Mouse (Mus musculus): Measurements from ENCODE around the gene Eno4. TPM values are rescaled to one million over a fixed set of nuclear protein-coding genes. Genes with fewer than 3 reads are reported as not detected.

Eno4 gene
- total and polyA plus RNA-seq, 2 experiments from 2014 or later: 0.15 TPM; not detected in 1

- H3K4me1 ChIP-seq (ENCODE audit: control insufficient read depth, insufficient read depth): no peaks in the 10 kb centered on the region
- no peaks in the 10 kb centered on the region for H3K36me3 ChIP-seq (replicated peaks; ENCODE audit: control insufficient read depth, insufficient read depth, low read length)
- 82% methylated on average over 11 of the region's 11 CpGs for WGBS
- H3K4me3 ChIP-seq (ENCODE audit: low read depth, low read length): no peak overlapping the region
- no peak overlapping the region for H3K9ac ChIP-seq (replicated peaks; ENCODE audit: low read depth, low read length)
- H3K4me2 ChIP-seq (ENCODE audit: low read depth, low read length): no peak overlapping the region
- ATAC-seq (ENCODE audit: insufficient read depth, low read depth) (no peak), DNase-seq (ENCODE audit: low spot score) (no peak)
- peaks cover 8% of the 10 kb centered on the region; the same call in 1 of the 2 replicates for H3K27me3 ChIP-seq (ENCODE audit: control insufficient read depth, insufficient read depth, low read length)
- no peak for TF ChIP-seq CTCF (IDR thresholded peaks at IDR 0.05; ENCODE audit: low read depth)
- TF ChIP-seq EP300 (IDR thresholded peaks at IDR 0.05; ENCODE audit: low read depth): no peak
- H3K27ac ChIP-seq (ENCODE audit: low read depth): no peak overlapping the region
- no peaks in the 10 kb centered on the region for H3K9me3 ChIP-seq (replicated peaks; ENCODE audit: control insufficient read depth, low read length)
These were observed 32.1 kb downstream of the Eno4 start for GRCm38 (mm10) chr19:58975216-58975863.

- 59% methylated on average over 11 of the region's 11 CpGs for WGBS
- H3K4me1 ChIP-seq (ENCODE audit: control insufficient read depth, insufficient read depth): no peaks in the 10 kb centered on the region
- TF ChIP-seq EP300 (IDR thresholded peaks at IDR 0.05; ENCODE audit: low read depth) (no peak), CTCF (IDR thresholded peaks at IDR 0.05; ENCODE audit: low read depth) (no peak)
- peak; percentile 8 for DNase-seq (ENCODE audit: low spot score)
- H3K4me3 ChIP-seq (ENCODE audit: low read depth, low read length): no peak overlapping the region
- no peak overlapping the region for H3K27ac ChIP-seq (ENCODE audit: low read depth)
- no peaks in the 10 kb centered on the region for H3K9me3 ChIP-seq (replicated peaks; ENCODE audit: control insufficient read depth, low read length)
- no peak for ATAC-seq (ENCODE audit: insufficient read depth, low read depth)
- peaks cover 9% of the 10 kb centered on the region; the same call in 1 of the 2 replicates for H3K27me3 ChIP-seq (ENCODE audit: control insufficient read depth, insufficient read depth, low read length)
- H3K4me2 ChIP-seq (ENCODE audit: low read depth, low read length): no peak overlapping the region
- H3K9ac ChIP-seq (replicated peaks; ENCODE audit: low read depth, low read length): no peak overlapping the region
- no peaks in the 10 kb centered on the region for H3K36me3 ChIP-seq (replicated peaks; ENCODE audit: control insufficient read depth, insufficient read depth, low read length)
These were observed 35.4 kb downstream of the Eno4 start for GRCm38 (mm10) chr19:58978401-58979171.

GRCm38 (mm10) chr19:58979436-58980055 is 36.3 kb downstream of the Eno4 start:
- H3K4me2 ChIP-seq (ENCODE audit: low read depth, low read length): peak overlapping the region; percentile 46
- TF ChIP-seq CTCF (IDR thresholded peaks at IDR 0.05; ENCODE audit: low read depth) (no peak), EP300 (IDR thresholded peaks at IDR 0.05; ENCODE audit: low read depth) (no peak)

GRCm38 (mm10) chr19:58980056-58980440 is 36.8 kb downstream of the Eno4 start:
- H3K4me3 ChIP-seq (ENCODE audit: low read depth, low read length): peak overlapping the region; percentile 19
- no peak for ATAC-seq (ENCODE audit: insufficient read depth, low read depth)
- H3K4me2 ChIP-seq (ENCODE audit: low read depth, low read length): peak overlapping the region; percentile 46
- no peaks in the 10 kb centered on the region for H3K4me1 ChIP-seq (ENCODE audit: control insufficient read depth, insufficient read depth)
- no peak overlapping the region for H3K27ac ChIP-seq (ENCODE audit: low read depth)
- no peak for DNase-seq (ENCODE audit: low spot score)
- H3K27me3 ChIP-seq (ENCODE audit: control insufficient read depth, insufficient read depth, low read length): peaks cover 9% of the 10 kb centered on the region; the same call in 1 of the 2 replicates
- no peak overlapping the region for H3K9ac ChIP-seq (replicated peaks; ENCODE audit: low read depth, low read length)
- TF ChIP-seq CTCF (IDR thresholded peaks at IDR 0.05; ENCODE audit: low read depth): no peak
- no peak for TF ChIP-seq EP300 (IDR thresholded peaks at IDR 0.05; ENCODE audit: low read depth)
- 58% methylated on average over 5 of the region's 5 CpGs for WGBS
- no peaks in the 10 kb centered on the region for H3K36me3 ChIP-seq (replicated peaks; ENCODE audit: control insufficient read depth, insufficient read depth, low read length)
- no peaks in the 10 kb centered on the region for H3K9me3 ChIP-seq (replicated peaks; ENCODE audit: control insufficient read depth, low read length)

More at GRCm38 (mm10) chr19:58979436-58980055, 36.3 kb downstream of the Eno4 start:
- H3K9me3 ChIP-seq (replicated peaks; ENCODE audit: control insufficient read depth, low read length): no peaks in the 10 kb centered on the region
- peak overlapping the region; percentile 19 for H3K4me3 ChIP-seq (ENCODE audit: low read depth, low read length)
- ATAC-seq (ENCODE audit: insufficient read depth, low read depth) (no peak), DNase-seq (ENCODE audit: low spot score) (no peak)
- H3K27me3 ChIP-seq (ENCODE audit: control insufficient read depth, insufficient read depth, low read length): peaks cover 9% of the 10 kb centered on the region; the same call in 1 of the 2 replicates
- H3K9ac ChIP-seq (replicated peaks; ENCODE audit: low read depth, low read length): no peak overlapping the region
- no peak overlapping the region for H3K27ac ChIP-seq (ENCODE audit: low read depth)
- 45% methylated on average over 13 of the region's 13 CpGs for WGBS
- no peaks in the 10 kb centered on the region for H3K4me1 ChIP-seq (ENCODE audit: control insufficient read depth, insufficient read depth)
- no peaks in the 10 kb centered on the region for H3K36me3 ChIP-seq (replicated peaks; ENCODE audit: control insufficient read depth, insufficient read depth, low read length)

- no peak for DNase-seq (ENCODE audit: low spot score)
- Histone ChIP-seq H3K4me3 (ENCODE audit: low read depth, low read length) (no peak overlapping the region), H3K4me2 (ENCODE audit: low read depth, low read length) (no peak overlapping the region), H3K36me3 (replicated peaks; ENCODE audit: control insufficient read depth, insufficient read depth, low read length) (no peaks in the 10 kb centered on the region), H3K27ac (ENCODE audit: low read depth) (no peak overlapping the region), H3K27me3 (ENCODE audit: control insufficient read depth, insufficient read depth, low read length) (peaks cover 9% of the 10 kb centered on the region; the same call in 1 of the 2 replicates), H3K9me3 (replicated peaks; ENCODE audit: control insufficient read depth, low read length) (no peaks in the 10 kb centered on the region), H3K4me1 (ENCODE audit: control insufficient read depth, insufficient read depth) (no peaks in the 10 kb centered on the region), H3K9ac (replicated peaks; ENCODE audit: low read depth, low read length) (no peak overlapping the region)
- 52% methylated on average over 9 of the region's 9 CpGs for WGBS
- TF ChIP-seq CTCF (IDR thresholded peaks at IDR 0.05; ENCODE audit: low read depth): no peak
- TF ChIP-seq EP300 (IDR thresholded peaks at IDR 0.05; ENCODE audit: low read depth): no peak
- ATAC-seq (ENCODE audit: insufficient read depth, low read depth): no peak
These were observed 38.3 kb downstream of the Eno4 start for GRCm38 (mm10) chr19:58981571-58981970.
